Mouse (Mus musculus): ENCODE measurements around the gene Ptp4a2.
"Not testable (repeated sequence)": the region's sequence is repeated elsewhere in the genome, so short reads cannot be mapped to it uniquely, and the experiment has no call there.

Ptp4a2 gene

DNA sequence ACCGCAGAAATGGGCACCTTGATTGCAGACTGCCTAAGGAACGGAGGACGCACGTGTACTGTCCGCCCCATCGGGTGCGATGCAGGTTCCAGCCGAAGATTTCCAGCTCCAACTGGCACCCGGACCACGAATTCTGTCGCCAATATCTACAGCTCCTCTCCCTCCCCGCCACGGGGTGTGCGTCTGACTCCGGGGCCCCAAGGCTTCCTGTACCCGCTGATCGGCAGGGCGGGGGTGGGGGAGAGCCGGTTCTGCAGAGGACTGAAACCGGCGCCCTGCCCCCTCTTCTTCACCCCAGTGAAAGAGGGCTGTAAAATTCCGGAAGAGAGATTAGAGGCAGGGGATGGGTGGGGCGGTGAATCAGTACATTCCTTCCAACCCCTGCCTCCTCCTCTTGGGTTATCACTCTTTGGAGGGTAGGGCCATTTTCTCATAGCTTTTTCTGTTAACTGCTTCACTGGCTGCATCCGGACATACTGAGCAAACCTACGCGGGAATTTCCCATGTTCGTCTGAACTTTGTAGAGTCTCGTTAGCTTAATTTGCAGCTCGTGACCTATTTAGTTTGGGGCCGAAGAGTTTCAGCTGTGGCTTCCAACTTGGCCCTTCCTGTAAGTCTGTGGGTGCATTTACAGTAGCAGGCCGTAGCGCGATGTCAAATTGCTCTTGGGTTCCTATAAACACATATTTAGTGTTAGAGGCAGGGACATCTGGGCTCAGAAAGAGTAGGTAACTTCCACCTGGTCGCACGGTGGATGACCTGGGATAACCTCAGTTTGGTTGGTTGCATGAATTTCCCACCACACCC, at the start of gene Ptp4a2:
Ptp4a2 (plus strand) TSS at position 422 of the 807 bp plus-strand sequence.
- no peak for DNase-seq (ENCODE audit: extremely low read depth, low read depth, low spot score)

DNA sequence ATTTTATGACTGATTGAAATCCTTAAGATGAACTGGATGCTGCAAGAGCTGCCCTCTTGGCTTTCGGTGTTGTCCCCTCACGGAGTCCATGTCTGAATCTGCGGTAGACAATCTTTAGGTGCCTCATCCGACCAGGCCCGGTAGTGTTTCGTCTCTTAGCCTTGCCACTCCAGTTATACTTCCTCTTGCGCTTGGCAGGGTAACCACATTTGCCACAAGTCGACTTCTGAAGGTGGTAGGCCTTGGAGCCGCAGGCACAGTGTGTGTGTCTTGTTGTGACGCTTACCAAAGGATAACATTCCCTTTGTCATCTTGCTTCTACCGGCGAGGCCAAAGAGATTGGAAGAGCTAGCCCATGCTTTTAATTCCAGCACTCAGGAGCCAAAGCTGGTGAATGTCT, 49.4 kb upstream of the Ptp4a2 start:
- DNase-seq (ENCODE audit: extremely low read depth, low read depth, low spot score): no peak

DNA sequence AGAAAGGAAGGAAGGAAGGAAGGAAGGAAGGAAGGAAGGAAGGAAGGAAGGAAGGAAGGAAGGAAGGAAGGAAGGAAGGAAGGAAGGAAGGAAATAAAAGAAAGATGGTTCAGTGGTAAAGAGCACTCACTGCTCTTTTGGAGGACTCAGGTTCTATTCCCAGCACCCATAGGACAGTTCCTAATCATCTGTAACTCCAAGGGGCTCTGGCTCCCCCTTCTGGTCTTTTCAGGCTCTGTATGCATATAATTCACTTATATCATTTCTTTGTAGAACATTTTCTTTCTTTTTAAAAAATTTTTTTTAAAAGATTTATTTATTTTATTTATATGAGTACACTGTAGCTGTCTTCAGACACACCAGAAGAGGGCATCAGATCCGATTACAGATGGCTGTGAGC, 48.5 kb upstream of the Ptp4a2 start:
- not testable (repeated sequence) for DNase-seq (ENCODE audit: extremely low read depth, low read depth, low spot score)

DNA sequence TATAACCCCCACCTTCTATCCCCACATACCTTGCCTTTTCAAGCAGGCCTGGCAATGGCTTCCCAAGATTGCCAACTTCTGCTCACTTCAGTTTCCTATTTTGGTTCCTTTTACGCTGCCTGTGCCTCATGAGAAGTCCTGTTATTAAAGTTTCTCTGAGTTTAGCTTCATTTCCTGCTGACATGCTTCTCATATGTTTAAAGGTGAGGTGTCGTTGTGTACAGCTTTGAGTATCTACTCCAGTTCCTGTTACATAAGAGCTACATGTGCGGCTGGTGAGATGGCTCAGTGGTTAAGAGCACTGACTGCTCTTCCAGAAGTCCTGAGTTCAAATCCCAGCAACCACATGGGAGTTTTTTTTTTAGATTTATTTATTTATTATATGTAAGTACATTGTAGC, 45.7 kb upstream of the Ptp4a2 start:
- no peak for DNase-seq (ENCODE audit: extremely low read depth, low read depth, low spot score)

DNA sequence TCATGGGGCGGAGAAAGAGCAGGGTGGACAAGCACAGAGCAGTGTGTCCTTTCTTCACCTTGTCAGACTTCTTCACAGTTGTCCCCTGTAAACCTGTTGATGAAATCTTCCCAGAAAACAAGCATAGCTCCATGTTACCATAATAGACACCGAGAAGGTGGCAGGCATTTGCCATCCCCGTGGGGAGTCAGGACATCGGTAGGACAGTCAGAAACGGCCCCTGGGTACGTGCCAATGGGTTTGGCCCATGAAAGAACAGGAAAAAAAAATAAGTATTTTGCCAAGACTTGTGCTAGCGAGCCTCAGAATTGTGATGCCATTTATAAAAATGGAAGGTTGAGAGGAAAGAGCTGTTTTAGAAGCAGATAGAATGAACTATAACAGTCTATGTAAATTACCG, 43.2 kb upstream of the Ptp4a2 start:
- no peak for DNase-seq (ENCODE audit: extremely low read depth, low read depth, low spot score)

DNA sequence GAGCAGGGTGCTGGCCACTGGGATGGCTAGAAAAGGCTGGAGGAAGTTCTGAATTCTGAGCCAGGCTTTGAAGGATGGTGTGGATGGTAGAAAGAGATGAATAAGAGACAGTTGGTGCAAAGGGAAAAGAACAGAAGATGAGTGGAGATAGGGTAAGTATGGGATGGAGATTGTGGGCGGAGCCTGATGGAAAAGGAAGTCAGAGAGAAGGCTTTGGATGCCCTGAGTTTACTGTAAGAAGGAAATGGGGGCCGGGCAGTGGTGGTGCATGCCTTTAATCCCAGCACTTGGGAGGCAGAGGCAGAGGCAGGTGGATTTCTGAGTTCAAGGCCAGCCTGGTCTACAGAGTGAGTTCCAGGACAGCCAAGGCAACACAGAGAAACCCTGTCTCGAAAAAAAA, 42.3 kb upstream of the Ptp4a2 start:
- not testable (repeated sequence) for DNase-seq (ENCODE audit: extremely low read depth, low read depth, low spot score)

DNA sequence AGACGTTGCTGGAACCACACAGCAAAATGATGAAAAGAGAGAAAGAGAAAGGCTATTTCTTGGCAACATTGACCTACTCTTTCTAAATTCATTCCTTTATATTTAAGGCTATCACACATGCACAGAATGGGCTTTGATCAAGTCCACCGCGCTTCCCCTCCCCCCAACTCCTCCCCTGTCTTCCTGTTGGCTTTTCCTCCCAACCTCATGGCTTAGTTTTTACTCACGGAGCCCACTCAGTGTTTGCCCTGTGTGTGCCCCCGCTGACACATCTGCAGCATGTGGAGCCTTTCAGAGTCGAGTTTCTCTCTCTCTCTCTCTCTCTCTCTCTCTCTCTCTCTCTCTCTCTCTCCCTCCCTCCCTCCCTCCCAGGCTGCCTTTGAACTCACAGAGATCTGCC, 40.4 kb upstream of the Ptp4a2 start:
- no peak for DNase-seq (ENCODE audit: extremely low read depth, low read depth, low spot score)

DNA sequence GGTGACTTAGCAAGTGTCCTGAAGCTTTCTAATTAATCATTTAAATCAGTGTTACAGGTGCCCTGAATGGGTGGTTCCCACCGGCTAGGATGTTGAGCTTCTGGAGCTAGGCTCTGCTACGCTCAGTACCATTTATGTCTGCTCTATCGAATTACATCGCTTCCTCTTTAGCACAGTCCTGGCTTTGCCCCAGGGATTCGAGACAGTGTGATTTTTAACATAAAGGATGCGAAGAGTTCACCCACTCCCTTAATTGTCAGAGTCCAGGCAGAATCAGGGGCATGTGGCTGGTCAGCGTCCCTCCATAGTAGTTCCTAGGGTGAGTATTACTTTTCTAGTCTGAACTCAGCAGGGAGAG, 39.7 kb upstream of the Ptp4a2 start:
- DNase-seq (ENCODE audit: extremely low read depth, low read depth, low spot score): no peak

DNA sequence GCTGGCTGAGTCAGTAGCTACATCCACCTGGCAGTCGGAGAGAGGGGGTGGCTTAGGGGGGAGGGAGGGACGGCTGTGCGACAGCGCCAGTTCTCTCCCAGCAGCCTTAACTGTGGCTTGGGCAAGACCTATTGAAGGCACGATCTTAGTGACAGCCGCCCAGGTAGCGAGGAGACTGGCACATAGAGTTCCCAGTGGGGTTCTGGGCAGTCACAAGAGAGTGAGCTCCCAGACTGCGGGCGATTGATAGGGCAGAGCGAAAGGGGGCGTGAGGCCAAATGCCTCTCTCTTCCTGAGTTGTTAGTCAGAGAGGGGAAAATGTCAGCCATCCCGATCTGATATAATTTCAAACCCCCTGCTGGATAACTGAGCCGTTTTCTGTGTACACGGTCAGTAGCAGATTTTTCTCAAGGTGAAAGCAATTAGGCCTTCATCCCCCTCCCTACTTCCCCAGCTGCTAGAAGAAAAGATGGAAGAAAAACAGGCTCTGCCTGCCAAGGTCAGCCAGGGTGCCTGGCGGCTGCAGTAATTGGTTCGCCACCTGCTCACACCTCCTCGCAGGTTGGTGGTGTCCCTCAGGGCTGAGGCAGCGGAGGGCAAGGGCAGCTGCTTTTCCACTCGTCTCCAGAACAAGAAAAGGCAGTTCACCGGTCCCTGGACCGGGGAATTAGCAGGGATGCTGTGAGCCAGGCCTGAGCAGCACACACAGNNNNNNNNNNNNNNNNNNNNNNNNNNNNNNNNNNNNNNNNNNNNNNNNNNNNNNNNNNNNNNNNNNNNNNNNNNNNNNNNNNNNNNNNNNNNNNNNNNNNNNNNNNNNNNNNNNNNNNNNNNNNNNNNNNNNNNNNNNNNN, 39.1 kb upstream of the Ptp4a2 start:
- DNase-seq (ENCODE audit: extremely low read depth, low read depth, low spot score): no peak

GRCm38 (mm10) chr4:129781881-129782675, 28.9 kb upstream of the Ptp4a2 start:
- no peak for DNase-seq (ENCODE audit: extremely low read depth, low read depth, low spot score)

GRCm38 (mm10) chr4:129782857-129783331, 28.1 kb upstream of the Ptp4a2 start:
- DNase-seq (ENCODE audit: extremely low read depth, low read depth, low spot score): no peak

- DNase-seq (ENCODE audit: extremely low read depth, low read depth, low spot score): no peak
Observed at GRCm38 (mm10) chr4:129783506-129783905, 27.5 kb upstream of the Ptp4a2 start.

- no peak for DNase-seq (ENCODE audit: extremely low read depth, low read depth, low spot score)
Observed at GRCm38 (mm10) chr4:129785178-129785577, 25.8 kb upstream of the Ptp4a2 start.

GRCm38 (mm10) chr4:129788693-129789092, 22.3 kb upstream of the Ptp4a2 start:
- DNase-seq (ENCODE audit: extremely low read depth, low read depth, low spot score): no peak

GRCm38 (mm10) chr4:129789635-129790034, 21.4 kb upstream of the Ptp4a2 start:
- no peak for DNase-seq (ENCODE audit: extremely low read depth, low read depth, low spot score)

DNA sequence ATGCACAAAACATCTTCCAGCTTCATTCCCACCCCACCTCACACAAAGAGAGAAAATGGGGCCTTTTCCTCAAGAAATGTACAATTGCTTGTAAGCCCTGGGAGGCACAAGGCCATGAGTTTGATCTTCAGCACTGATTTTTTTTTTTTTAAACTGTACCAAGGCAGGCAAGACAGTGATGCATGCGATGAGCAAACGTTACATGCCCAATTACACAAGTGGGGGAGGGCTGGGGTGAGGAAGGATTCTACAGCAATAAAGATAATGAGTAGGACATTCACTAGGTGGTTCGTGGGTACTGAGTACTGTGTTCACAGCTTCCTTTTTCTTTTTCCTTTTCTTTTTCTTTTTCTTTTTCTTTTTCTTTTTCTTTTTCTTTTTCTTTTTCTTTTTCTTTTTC, 20.5 kb upstream of the Ptp4a2 start:
- no peak for DNase-seq (ENCODE audit: extremely low read depth, low read depth, low spot score)

DNA sequence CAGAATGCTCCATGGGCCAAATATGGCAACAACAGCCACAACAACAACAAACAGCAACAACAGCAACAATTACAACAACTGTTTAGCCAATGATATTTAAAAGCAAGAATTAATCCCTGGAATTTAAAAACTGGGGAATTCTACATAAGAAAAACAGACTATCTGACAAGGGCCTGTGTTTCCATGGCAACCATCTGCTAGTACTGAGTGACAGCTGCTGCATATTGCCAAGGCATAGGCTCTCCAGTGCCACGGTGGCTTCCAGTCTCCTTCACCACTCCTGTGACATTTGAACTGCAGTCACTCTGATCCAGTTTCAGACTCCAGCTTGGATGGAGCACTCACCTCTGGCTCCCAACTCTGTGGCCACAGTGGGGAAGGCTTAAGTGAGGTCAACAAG, 19.6 kb upstream of the Ptp4a2 start:
- DNase-seq (ENCODE audit: extremely low read depth, low read depth, low spot score): no peak

GRCm38 (mm10) chr4:129792666-129793202, 18.3 kb upstream of the Ptp4a2 start:
- no peak for DNase-seq (ENCODE audit: extremely low read depth, low read depth, low spot score)

GRCm38 (mm10) chr4:129793713-129794329, 17.2 kb upstream of the Ptp4a2 start:
- peak; percentile 82 for DNase-seq (ENCODE audit: extremely low read depth, low read depth, low spot score)

DNA sequence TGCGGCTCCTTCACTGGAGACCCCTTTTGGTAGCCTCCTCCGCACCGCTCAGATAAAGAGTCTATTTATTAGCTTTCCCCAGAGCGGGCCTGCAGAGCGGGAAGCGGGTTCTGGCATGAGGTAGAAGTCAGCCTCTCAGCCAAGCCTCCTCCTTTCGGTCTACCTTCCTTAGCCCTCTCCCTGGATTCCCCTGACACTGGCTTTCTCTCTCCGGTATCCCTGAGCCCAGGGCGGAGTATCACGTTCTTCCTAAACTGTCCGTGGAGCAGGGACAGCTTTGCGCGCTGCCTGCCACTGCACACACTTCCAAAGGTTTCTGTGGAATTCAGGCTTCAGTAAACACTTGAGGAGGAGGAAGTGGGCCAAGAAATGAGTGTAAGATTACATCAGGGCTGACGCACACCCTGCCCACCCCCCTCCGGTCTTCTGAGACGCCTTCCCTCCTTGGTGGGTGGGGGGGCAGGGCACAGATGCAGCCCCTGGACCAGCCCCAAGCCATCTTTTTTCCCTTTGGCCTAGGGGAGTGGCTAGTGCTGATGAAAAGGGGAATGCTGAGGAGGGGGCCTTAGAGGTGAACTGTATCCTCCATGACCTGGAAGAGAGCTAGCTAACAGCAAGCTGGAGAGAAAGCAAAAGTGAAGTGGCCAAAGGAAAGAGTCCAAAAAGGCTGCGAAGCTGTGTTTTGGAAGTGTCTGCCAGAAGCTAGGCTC, 15.7 kb upstream of the Ptp4a2 start:
- no peak for DNase-seq (ENCODE audit: extremely low read depth, low read depth, low spot score)

Measured in fat pad, adult 2 months (tissue).